Mouse (Mus musculus): ENCODE data around the gene Brca2.

The Brca2 gene

GRCm38 (mm10) chr5:150561783-150562182 is 39.4 kb downstream of the Brca2 start:
- CTCF ChIA-PET: no interaction called here

GRCm38 (mm10) chr5:150564426-150564825 is 42.0 kb downstream of the Brca2 start:
- CTCF ChIA-PET: no interaction called here

- CTCF ChIA-PET: no interaction called here
Observed at GRCm38 (mm10) chr5:150566226-150566625, 43.8 kb downstream of the Brca2 start.

- CTCF ChIA-PET: no interaction called here
Observed at GRCm38 (mm10) chr5:150566971-150567370, 44.5 kb downstream of the Brca2 start.

- CTCF ChIA-PET: no interaction called here
Observed at GRCm38 (mm10) chr5:150570496-150571219, 48.2 kb downstream of the Brca2 start.

GRCm38 (mm10) chr5:150574403-150574802 is 52.0 kb downstream of the Brca2 start:
- CTCF ChIA-PET: no interaction called here

GRCm38 (mm10) chr5:150574885-150575284 is 52.5 kb downstream of the Brca2 start:
- CTCF ChIA-PET: no interaction called here

GRCm38 (mm10) chr5:150576832-150577231 is 54.4 kb downstream of the Brca2 start:
- CTCF ChIA-PET: no interaction called here

- CTCF ChIA-PET: no interaction called here
Observed at GRCm38 (mm10) chr5:150578613-150579171, 56.3 kb downstream of the Brca2 start.

- CTCF ChIA-PET: no interaction called here
Observed at GRCm38 (mm10) chr5:150581180-150581579, 58.8 kb downstream of the Brca2 start.

- CTCF ChIA-PET: no interaction called here
Observed at GRCm38 (mm10) chr5:150583181-150583580, 60.8 kb downstream of the Brca2 start.

GRCm38 (mm10) chr5:150583622-150584336 is 61.3 kb downstream of the Brca2 start:
- CTCF ChIA-PET: no interaction called here

- CTCF ChIA-PET: no interaction called here
Observed at GRCm38 (mm10) chr5:150584337-150584729, 61.9 kb downstream of the Brca2 start.

- CTCF ChIA-PET: interaction anchor here (0.6 kb wide), 1 partner anchor 56 kb away, joined by 5 read pairs; no protein-coding TSS in a partner anchor
Observed at GRCm38 (mm10) chr5:150589945-150590344, 67.5 kb downstream of the Brca2 start.

GRCm38 (mm10) chr5:150592186-150592903 is 69.9 kb downstream of the Brca2 start:
- CTCF ChIA-PET: no interaction called here

GRCm38 (mm10) chr5:150592904-150593755 is 70.7 kb downstream of the Brca2 start:
- CTCF ChIA-PET: no interaction called here

- CTCF ChIA-PET: interaction anchor here (1.0 kb wide), 1 partner anchor 72 kb away, joined by 3 read pairs; the partner anchor contains the start of gene N4bp2l2
Observed at GRCm38 (mm10) chr5:150593756-150594648, 71.6 kb downstream of the Brca2 start.

- CTCF ChIA-PET: interaction anchor here (1.0 kb wide), 1 partner anchor 72 kb away, joined by 3 read pairs; the partner anchor contains the start of gene N4bp2l2
Observed at GRCm38 (mm10) chr5:150594649-150595339, 72.4 kb downstream of the Brca2 start.

- CTCF ChIA-PET: no interaction called here
Observed at GRCm38 (mm10) chr5:150595366-150596016, 73.1 kb downstream of the Brca2 start.

Measured in spleen, embryonic (tissue).